Mouse (Mus musculus) hindbrain, embryonic 14.5 days (tissue): ENCODE measurements around the gene Plcl2. TPM values are rescaled to one million over a fixed set of nuclear protein-coding genes. Genes with fewer than 3 reads are reported as not detected.

ENCODE experiments used
- ATAC-seq: fragments of 200-750 bp; cut with Nextera tagmentation; 2 replicates; pipeline ENCODE4 v1.8.0; 2017; ENCODE audit warnings: moderate number of reproducible peaks, mild to moderate bottlenecking, moderate TSS enrichment, moderate library complexity; ENCODE audit not compliant: low FRiP score
- DNase-seq: peaks from one replicate; pipeline ENCODE4 v3.0.0-alpha.2; 2015; ENCODE audit warnings: low spot score
- H3K27ac ChIP-seq: fragments of 300-500 bp; sonication (generic); 2 replicates; pipeline ENCODE4 v1.5.1; 2014; ENCODE audit warnings: mild to moderate bottlenecking, moderate library complexity
- H3K27me3 ChIP-seq: fragments of 300-500 bp; sonication (generic); 2 replicates; pipeline ENCODE4 v1.6.1; 2014; ENCODE audit warnings: mild to moderate bottlenecking, low read length, mixed read lengths; ENCODE audit not compliant: control insufficient read depth, insufficient read depth
- H3K36me3 ChIP-seq: fragments of 300-500 bp; sonication (generic); replicated peaks from 2 replicates; pipeline ENCODE4 v1.6.1; 2014; ENCODE audit not compliant: control insufficient read depth, insufficient read depth
- H3K4me1 ChIP-seq: fragments of 300-500 bp; sonication (generic); replicated peaks from 2 replicates; pipeline ENCODE4 v1.6.1; 2014; ENCODE audit warnings: antibody characterized with exemption, low read length, mixed read lengths; ENCODE audit not compliant: control insufficient read depth, insufficient read depth
- H3K4me2 ChIP-seq: fragments of 300-500 bp; sonication (generic); replicated peaks from 2 replicates; pipeline ENCODE4 v1.6.1; 2014; ENCODE audit warnings: mild to moderate bottlenecking, moderate library complexity
- H3K4me3 ChIP-seq: fragments of 300-500 bp; sonication (generic); replicated peaks from 2 replicates; pipeline ENCODE4 v1.5.1; 2014; ENCODE audit warnings: mild to moderate bottlenecking, low read length
- H3K9ac ChIP-seq: fragments of 300-500 bp; sonication (generic); 2 replicates; pipeline ENCODE4 v1.6.1; 2014
- H3K9me3 ChIP-seq: fragments of 300-500 bp; sonication (generic); 2 replicates; pipeline ENCODE4 v1.6.1; 2016; ENCODE audit warnings: low read length; ENCODE audit not compliant: control insufficient read depth
- WGBS: fragments of 180-500 bp; shearing (Covaris S2); extraction: QIAGEN DNeasy Blood & Tissue Kit; methylation state at CpG from one replicate; pipeline ENCODE4 v1.1.7; 2014; 5-methylcytosine and 5-hydroxymethylcytosine counted together
- polyA plus RNA-seq: library from polyadenylated mRNA; unstranded; fragments of >200 nt; fragmentation: Nextera tagmentation; extraction: Ambion mirVana; gene quantifications from 2 replicates; pipeline ENCODE4 v1.2.1, GENCODE M21; 2014

Plcl2 gene
- polyA plus RNA-seq, 1 experiment from 2014 or later = 14.6 TPM

DNA sequence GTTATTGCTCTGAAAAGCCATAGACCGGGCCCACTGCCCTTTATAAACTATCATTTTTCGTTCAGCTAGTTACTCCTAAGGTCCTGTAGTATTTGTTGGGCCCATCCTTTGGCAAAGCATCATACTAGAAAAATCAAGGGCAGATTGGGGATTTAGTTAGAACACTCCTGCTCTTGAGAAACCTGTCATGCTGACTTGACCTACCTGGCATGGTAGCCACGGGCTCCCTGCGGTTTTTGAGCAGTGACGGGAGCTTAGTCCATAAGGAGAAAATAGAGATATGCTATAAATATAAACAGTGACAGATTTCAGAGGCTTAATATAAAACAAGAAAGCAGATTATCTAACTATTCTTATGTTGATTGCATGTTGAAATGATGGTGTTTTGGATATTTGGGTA lies 77.6 kb downstream of the Plcl2 start:
- ATAC-seq = no peak
- no peak for DNase-seq
- 93% methylated on average over 5 of the region's 5 CpGs for WGBS
- H3K4me1 ChIP-seq = peaks cover 3% of the 10 kb centered on the region; the same call in 1 of the 2 replicates
- no peaks in the 10 kb centered on the region for H3K9me3 ChIP-seq
- no peak overlapping the region for H3K4me2 ChIP-seq
- H3K27ac ChIP-seq = no peak overlapping the region
- H3K4me3 ChIP-seq = no peak overlapping the region
- H3K36me3 ChIP-seq = no peaks in the 10 kb centered on the region
- no peak overlapping the region for H3K9ac ChIP-seq
- H3K27me3 ChIP-seq = no peaks in the 10 kb centered on the region

DNA sequence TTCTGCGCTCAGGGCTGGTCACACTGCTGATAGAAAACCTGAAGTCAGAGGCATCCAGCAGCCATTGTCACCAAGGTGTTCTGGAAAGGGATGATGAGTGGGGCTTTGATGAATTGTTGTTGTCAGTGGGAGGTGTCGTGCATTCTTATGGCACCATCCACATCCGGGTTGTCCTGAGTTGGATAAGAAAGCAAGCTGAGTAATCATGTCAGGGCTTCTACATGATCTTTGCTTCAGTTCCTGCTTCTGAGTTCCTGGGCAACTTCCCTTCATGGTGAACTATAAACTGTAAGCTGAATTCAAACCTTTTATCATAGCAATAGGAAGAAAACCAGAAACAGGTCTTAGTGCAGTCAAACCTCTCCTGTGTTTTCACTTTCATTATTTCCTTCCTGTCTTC lies 78.7 kb downstream of the Plcl2 start:
- H3K9me3 ChIP-seq = no peaks in the 10 kb centered on the region
- no peak overlapping the region for H3K4me3 ChIP-seq
- DNase-seq (no peak), ATAC-seq (no peak)
- no peaks in the 10 kb centered on the region for H3K36me3 ChIP-seq
- H3K4me2 ChIP-seq = no peak overlapping the region
- H3K27me3 ChIP-seq = no peaks in the 10 kb centered on the region
- WGBS = 79% methylated on average over 3 of the region's 3 CpGs
- no peak overlapping the region for H3K9ac ChIP-seq
- H3K4me1 ChIP-seq = peaks cover 3% of the 10 kb centered on the region; the same call in 1 of the 2 replicates
- no peak overlapping the region for H3K27ac ChIP-seq

DNA sequence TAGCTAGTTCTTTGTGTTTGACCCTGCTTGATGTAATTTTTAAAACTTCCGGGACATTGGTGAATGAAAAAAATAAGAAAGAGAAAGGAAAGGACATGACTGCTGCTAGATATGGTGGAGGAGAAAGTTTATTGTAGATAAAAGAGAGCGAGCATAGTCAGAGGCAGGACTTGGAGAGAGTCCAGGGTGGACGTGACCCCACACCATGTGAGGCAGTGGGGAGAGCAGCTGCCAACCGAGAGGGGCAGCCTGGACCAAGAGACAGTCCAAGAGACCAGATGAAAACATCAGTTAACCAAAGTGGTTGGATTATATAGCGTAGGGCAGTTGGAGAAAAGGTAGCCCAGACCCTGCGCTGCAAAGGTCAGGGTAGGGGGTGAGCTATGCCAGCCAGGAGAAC lies 91.0 kb downstream of the Plcl2 start:
- DNase-seq = no peak
- Histone ChIP-seq H3K4me1 (peaks cover 6% of the 10 kb centered on the region; the same call in 1 of the 2 replicates), H3K4me2 (no peak overlapping the region), H3K36me3 (no peaks in the 10 kb centered on the region), H3K9ac (no peak overlapping the region), H3K9me3 (no peaks in the 10 kb centered on the region), H3K4me3 (no peak overlapping the region), H3K27me3 (no peaks in the 10 kb centered on the region), H3K27ac (no peak overlapping the region)
- ATAC-seq = no peak
- WGBS = 77% methylated on average over 6 of the region's 6 CpGs

DNA sequence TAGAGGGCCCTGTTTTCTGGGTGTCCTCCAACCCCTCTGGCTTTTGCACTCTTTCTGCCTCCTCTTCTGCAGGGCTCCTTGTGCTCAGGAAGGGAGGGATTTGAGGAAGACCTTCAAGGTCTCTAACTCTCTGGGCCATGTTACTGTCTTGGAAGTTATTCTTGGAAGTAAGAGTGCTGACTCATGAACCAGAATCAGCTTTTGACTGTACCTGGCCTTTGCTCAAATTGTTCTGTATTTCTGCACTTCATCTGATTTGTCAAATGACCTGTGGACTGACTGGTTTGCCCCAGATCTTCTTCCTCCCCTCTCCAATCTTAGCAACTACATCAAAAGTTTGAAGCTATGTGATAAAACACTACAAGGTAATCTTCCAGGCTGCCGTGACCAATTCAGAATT lies 91.5 kb downstream of the Plcl2 start:
- Histone ChIP-seq H3K4me1 (peaks cover 6% of the 10 kb centered on the region; the same call in 1 of the 2 replicates), H3K9me3 (no peaks in the 10 kb centered on the region), H3K4me3 (no peak overlapping the region), H3K36me3 (no peaks in the 10 kb centered on the region), H3K27ac (no peak overlapping the region), H3K27me3 (no peaks in the 10 kb centered on the region), H3K9ac (no peak overlapping the region), H3K4me2 (no peak overlapping the region)
- DNase-seq (no peak), ATAC-seq (no peak)
- 94% methylated on average over 1 of the region's 1 CpGs for WGBS

DNA sequence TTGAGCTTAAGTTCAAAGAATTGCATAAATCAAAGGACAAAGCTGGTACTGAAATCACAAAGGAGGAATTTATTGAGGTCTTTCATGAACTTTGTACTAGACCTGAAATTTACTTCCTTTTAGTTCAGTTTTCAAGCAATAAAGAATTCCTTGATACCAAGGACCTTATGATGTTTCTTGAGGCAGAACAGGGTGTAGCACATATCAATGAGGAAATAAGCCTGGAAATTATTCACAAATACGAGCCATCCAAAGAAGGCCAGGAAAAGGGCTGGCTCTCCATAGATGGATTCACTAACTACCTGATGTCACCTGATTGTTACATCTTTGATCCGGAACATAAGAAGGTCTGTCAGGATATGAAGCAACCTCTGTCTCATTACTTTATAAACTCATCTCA lies 97.7 kb downstream of the Plcl2 start:
- Histone ChIP-seq H3K36me3 (peaks cover 26% of the 10 kb centered on the region), H3K27ac (no peak overlapping the region), H3K9me3 (no peaks in the 10 kb centered on the region), H3K27me3 (no peaks in the 10 kb centered on the region), H3K4me2 (no peak overlapping the region), H3K9ac (no peak overlapping the region), H3K4me1 (no peaks in the 10 kb centered on the region), H3K4me3 (no peak overlapping the region)
- 100% methylated on average over 2 of the region's 2 CpGs for WGBS
- ATAC-seq = no peak
- no peak for DNase-seq

DNA sequence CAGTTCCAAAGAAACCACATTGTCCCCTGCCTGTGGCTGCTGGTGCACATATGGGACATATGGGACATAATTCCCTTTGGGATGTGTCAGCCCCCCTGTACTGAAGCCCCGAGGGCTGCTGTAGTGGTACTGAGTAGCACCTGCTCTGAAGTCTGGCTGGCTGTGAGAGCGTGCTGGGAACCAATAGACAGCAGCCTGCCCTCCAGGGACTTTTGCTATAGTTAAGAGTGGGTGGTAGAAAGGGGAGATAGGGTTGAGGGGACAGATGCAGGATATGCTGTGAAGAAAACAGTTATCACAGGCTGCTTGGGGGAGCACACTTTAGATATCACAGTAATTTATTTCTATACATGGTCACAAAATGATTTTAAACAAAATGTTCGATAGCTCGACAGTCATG lies 100.7 kb downstream of the Plcl2 start:
- Histone ChIP-seq H3K27me3 (no peaks in the 10 kb centered on the region), H3K4me3 (no peak overlapping the region)
- 91% methylated on average over 4 of the region's 4 CpGs for WGBS

DNA sequence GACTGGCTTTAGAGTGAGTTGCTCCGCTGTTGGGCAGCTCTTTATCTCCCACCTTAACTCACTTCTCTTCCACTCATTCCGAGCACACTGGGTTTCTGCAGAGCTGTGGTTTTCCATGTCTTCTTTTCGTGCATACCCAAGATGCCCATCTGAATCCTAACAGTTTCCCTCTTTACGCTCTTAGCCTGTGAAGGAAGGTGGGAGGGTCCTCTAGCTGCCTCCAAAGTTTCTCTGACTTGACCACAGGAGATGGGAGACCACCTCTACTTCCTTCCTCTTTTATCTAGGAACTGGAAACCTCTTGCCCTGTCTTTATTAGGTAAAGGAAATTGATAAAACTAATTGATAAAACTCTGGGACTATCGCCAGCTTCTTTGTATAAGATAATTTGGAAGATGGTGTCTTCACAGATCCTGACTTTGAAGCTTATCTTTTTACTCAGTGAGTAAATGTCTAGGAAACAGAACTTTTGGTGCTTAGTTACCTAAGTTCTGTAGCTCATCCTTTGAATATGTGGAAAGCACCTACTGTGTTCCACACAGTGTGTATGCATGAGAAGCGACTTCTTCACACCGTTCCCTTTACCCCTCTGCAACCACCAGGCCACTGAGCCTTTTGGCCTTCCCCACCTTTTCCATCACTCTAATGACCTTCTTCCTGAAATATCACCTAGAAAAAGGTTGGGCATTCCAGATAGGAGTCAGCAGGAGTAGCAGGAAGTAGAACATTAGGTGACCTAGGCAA lies 111.8 kb downstream of the Plcl2 start:
- Histone ChIP-seq H3K4me3 (no peak overlapping the region), H3K4me2 (no peak overlapping the region), H3K9ac (no peak overlapping the region), H3K4me1 (no peaks in the 10 kb centered on the region), H3K27me3 (no peaks in the 10 kb centered on the region), H3K9me3 (no peaks in the 10 kb centered on the region), H3K27ac (no peak overlapping the region), H3K36me3 (no peaks in the 10 kb centered on the region)
- no peak for ATAC-seq
- WGBS = 95% methylated on average over 7 of the region's 7 CpGs
- no peak for DNase-seq

More for the DNA sequence above, 100.7 kb downstream of the Plcl2 start:
- H3K9me3 ChIP-seq = peaks cover 9% of the 10 kb centered on the region; the same call in 1 of the 2 replicates
- DNase-seq = no peak
- H3K9ac ChIP-seq = no peak overlapping the region
- H3K4me1 ChIP-seq = no peaks in the 10 kb centered on the region
- no peak overlapping the region for H3K4me2 ChIP-seq
- peaks cover 34% of the 10 kb centered on the region for H3K36me3 ChIP-seq
- H3K27ac ChIP-seq = no peak overlapping the region
- no peak for ATAC-seq

DNA sequence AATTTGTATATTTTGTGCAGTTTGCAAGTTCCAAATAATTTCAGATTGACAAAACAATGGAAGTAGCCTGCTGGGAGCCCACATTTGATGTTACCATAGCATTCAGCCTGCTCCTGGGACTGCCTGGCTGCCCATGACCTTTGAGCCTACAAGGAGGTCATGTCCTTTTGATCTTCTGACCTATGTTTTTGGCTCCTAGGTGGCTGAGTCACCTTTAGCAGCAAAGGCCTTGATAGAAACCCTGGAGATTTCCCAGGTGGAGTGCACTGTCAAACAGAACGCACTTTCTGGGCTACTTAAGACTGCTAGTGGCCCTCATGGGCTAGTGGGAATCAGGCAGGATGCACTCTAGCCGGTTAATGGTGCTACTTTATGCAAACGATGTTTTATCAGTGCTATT lies 112.8 kb downstream of the Plcl2 start:
- H3K9ac ChIP-seq = no peak overlapping the region
- no peaks in the 10 kb centered on the region for H3K36me3 ChIP-seq
- no peak overlapping the region for H3K27ac ChIP-seq
- no peak overlapping the region for H3K4me2 ChIP-seq
- 70% methylated on average over 3 of the region's 3 CpGs for WGBS
- no peaks in the 10 kb centered on the region for H3K27me3 ChIP-seq
- DNase-seq (no peak), ATAC-seq (no peak)
- no peak overlapping the region for H3K4me3 ChIP-seq
- no peaks in the 10 kb centered on the region for H3K4me1 ChIP-seq
- H3K9me3 ChIP-seq = no peaks in the 10 kb centered on the region

DNA sequence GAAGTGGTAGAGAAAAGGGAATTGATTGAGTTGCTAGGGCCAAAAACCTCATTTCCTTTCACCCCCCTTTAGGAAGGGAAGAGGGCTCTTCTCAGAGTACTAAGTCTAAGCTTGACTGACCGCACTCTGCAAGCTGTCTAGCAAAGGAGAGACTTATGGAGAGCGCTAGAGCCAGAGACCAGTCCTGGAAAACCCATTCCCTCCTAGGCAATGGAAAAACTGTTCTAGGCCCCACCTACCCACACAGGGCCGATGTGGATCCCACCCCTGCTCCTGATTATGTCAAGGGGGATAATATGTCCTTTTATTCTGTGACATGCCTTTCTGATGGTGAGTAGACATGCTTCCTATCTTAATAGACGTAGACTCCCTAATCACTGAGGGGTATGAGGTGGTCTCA lies 116.4 kb downstream of the Plcl2 start:
- no peak overlapping the region for H3K4me3 ChIP-seq
- ATAC-seq (no peak), DNase-seq (no peak)
- no peaks in the 10 kb centered on the region for H3K4me1 ChIP-seq
- 94% methylated on average over 4 of the region's 4 CpGs for WGBS
- no peak overlapping the region for H3K27ac ChIP-seq
- H3K9me3 ChIP-seq = no peaks in the 10 kb centered on the region
- no peak overlapping the region for H3K4me2 ChIP-seq
- no peak overlapping the region for H3K9ac ChIP-seq
- no peaks in the 10 kb centered on the region for H3K27me3 ChIP-seq
- H3K36me3 ChIP-seq = no peaks in the 10 kb centered on the region

DNA sequence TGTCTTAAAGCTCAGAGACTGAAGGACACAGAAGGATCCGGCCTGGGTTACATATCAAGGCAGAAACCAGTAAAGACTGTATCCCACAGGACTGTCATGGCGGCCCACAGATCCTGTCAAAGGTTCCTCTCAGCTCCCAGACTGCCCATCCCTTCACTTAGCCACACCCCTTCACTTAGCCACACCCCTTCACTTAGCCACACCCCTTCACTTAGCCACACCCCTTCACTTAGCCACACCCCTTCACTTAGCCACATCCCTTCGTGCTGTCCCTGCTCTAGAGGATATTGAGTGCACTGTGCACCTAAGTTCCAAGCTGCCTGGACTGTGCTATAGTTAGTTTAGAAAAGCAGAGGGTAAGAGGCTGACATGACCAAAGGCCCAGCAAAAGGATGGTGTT lies 118.5 kb downstream of the Plcl2 start:
- Histone ChIP-seq H3K27ac (no peak overlapping the region), H3K4me1 (no peaks in the 10 kb centered on the region), H3K4me3 (no peak overlapping the region), H3K9ac (no peak overlapping the region), H3K36me3 (no peaks in the 10 kb centered on the region), H3K4me2 (no peak overlapping the region), H3K9me3 (no peaks in the 10 kb centered on the region), H3K27me3 (no peaks in the 10 kb centered on the region)
- 96% methylated on average over 3 of the region's 3 CpGs for WGBS
- ATAC-seq (no peak), DNase-seq (no peak)
